10 mouse cellular contexts compared by ENCODE assay signal in the genomic region with DNA sequence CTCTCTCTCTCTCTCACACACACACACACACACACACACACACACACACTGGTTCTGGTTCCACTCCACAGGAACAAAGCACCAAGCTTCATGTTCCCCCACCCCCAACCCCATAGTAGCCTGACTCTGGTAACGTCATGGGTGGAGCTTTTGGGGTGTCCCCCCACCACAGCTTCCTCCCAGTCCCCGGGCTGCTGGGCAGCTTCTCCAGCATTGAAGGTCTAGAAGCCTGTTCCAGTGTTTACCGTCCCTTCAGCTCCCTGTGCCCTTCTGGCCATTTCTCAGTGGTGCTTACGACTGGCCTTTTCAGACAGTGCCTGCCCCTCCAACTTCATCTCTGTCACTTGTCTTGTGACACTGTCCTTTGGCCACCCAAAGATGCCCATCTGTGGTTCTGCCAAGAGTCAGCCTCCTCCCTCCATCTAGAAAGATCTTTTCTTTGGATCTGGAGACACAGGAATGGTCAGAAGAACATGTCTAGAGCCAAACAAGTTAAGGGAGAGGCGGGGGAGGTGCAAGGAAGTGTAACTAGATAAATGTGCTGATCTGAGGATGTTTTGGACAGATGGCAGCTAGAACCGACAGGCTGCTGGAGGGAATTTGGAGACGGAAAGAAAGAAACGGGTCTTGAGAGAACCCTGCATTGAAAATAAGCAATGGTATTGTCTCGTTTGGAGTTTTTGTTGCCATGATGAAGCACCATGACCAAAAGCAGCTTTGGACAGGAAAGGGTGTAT. TPM values are rescaled to one million over a fixed set of nuclear protein-coding genes. Genes with fewer than 3 reads are reported as not detected.
DNase-seq lines count a peak whose midpoint lies in the region; ATAC-seq lines count a peak whose summit lies in the region.
"Had no signal": no experiment of that assay in that cellular context is flagged by ENCODE, and none has a peak within 500 bp of the region (broad histone marks: within the 10 kb centered on the region; RNA-seq: fewer than 3 reads in every experiment).

No protein-coding gene starts in this region.

- WGBS in midbrain, embryonic 10.5 days, result 71% methylated on average over 9 of the region's 9 CpGs
- WGBS in midbrain, embryonic 14.5 days, result 67% methylated on average over 9 of the region's 9 CpGs
- 79% methylated on average over 9 of the region's 9 CpGs for WGBS in forebrain, embryonic 14.5 days

- H3K4me3 ChIP-seq in midbrain, embryonic 10.5 days, result no peak overlapping the region
- no peak overlapping the region for H3K4me3 ChIP-seq in midbrain, embryonic 14.5 days (replicated peaks; ENCODE audit: low read depth, low read length)
- no peak overlapping the region for H3K4me3 ChIP-seq in forebrain, embryonic 14.5 days (ENCODE audit: low read depth, low read length)

- no peak for ATAC-seq in midbrain, embryonic 14.5 days (ENCODE audit: low FRiP score, low TSS enrichment)
- no peak for ATAC-seq in forebrain, embryonic 14.5 days

- peaks cover 14% of the 10 kb centered on the region for H3K9me3 ChIP-seq in midbrain, embryonic 10.5 days (replicated peaks)
- H3K9me3 ChIP-seq in midbrain, embryonic 14.5 days (ENCODE audit: control insufficient read depth, low read length), result peaks cover 4% of the 10 kb centered on the region; the same call in 1 of the 2 replicates
- peaks cover 4% of the 10 kb centered on the region; the same call in 1 of the 2 replicates for H3K9me3 ChIP-seq in forebrain, embryonic 14.5 days (replicated peaks; ENCODE audit: control insufficient read depth, low read length)

- H3K4me2 ChIP-seq in midbrain, embryonic 14.5 days (ENCODE audit: low read length), result no peak overlapping the region; the same call in 1 of the 2 replicates
- H3K4me2 ChIP-seq in forebrain, embryonic 14.5 days (ENCODE audit: low read length), result peak overlapping the region; percentile 7; the same call in 1 of the 2 replicates

- no peak overlapping the region; the same call in 1 of the 2 replicates for H3K9ac ChIP-seq in midbrain, embryonic 14.5 days (replicated peaks; ENCODE audit: low read length)
- H3K9ac ChIP-seq in forebrain, embryonic 14.5 days (ENCODE audit: low read length), result no peak overlapping the region
- H3K9ac ChIP-seq: liver, embryonic 14.5 days had no signal

- peaks cover 20% of the 10 kb centered on the region for H3K36me3 ChIP-seq in midbrain, embryonic 10.5 days
- H3K36me3 ChIP-seq in midbrain, embryonic 14.5 days (ENCODE audit: control insufficient read depth, insufficient read depth, low read length), result peaks cover 38% of the 10 kb centered on the region
- peaks cover 26% of the 10 kb centered on the region for H3K36me3 ChIP-seq in forebrain, embryonic 14.5 days (ENCODE audit: control insufficient read depth, insufficient read depth, low read length)

- DNase-seq in midbrain, embryonic 10.5 days (ENCODE audit: low spot score), result no peak
- DNase-seq in midbrain, embryonic 14.5 days, result no peak
- DNase-seq in forebrain, embryonic 14.5 days (ENCODE audit: low spot score), result peak; percentile 36
- peak; percentile 7 for DNase-seq in lung, postnatal 14 days
- DNase-seq in thymus, postnatal 0 days (ENCODE audit: low spot score), result peak; percentile 57
- no peak for DNase-seq in adrenal gland, adult 2 months
- no peak for DNase-seq in testis, postnatal 14 days (ENCODE audit: low spot score)

- peak overlapping the region; percentile 86 for H3K27ac ChIP-seq in midbrain, embryonic 10.5 days (replicated peaks)
- no peak overlapping the region for H3K27ac ChIP-seq in midbrain, embryonic 14.5 days (replicated peaks; ENCODE audit: low read depth, low read length)
- peak overlapping the region; percentile 15; the same call in 1 of the 2 replicates for H3K27ac ChIP-seq in forebrain, embryonic 14.5 days (ENCODE audit: low read depth, low read length)
- H3K27ac ChIP-seq: liver, embryonic 14.5 days had no signal

- no peaks in the 10 kb centered on the region for H3K27me3 ChIP-seq in midbrain, embryonic 10.5 days (ENCODE audit: low read depth, poor library complexity, severe bottlenecking)
- H3K27me3 ChIP-seq in midbrain, embryonic 14.5 days (ENCODE audit: control insufficient read depth, insufficient read depth, low read length), result no peaks in the 10 kb centered on the region
- no peaks in the 10 kb centered on the region for H3K27me3 ChIP-seq in forebrain, embryonic 14.5 days (replicated peaks; ENCODE audit: control insufficient read depth, insufficient read depth, low read length)

- peaks cover 49% of the 10 kb centered on the region for H3K4me1 ChIP-seq in midbrain, embryonic 10.5 days
- peaks cover 68% of the 10 kb centered on the region for H3K4me1 ChIP-seq in midbrain, embryonic 14.5 days (ENCODE audit: control insufficient read depth, insufficient read depth, low read length)
- peaks cover 45% of the 10 kb centered on the region for H3K4me1 ChIP-seq in forebrain, embryonic 14.5 days (ENCODE audit: control insufficient read depth, insufficient read depth, low read length)

RNA-seq across cellular contexts. Expression of gene Nsg2, which starts 11.8 kb away (rescaled TPM):
- 25.7 and 51.3 TPM in 2 replicates for polyA plus RNA-seq in midbrain, embryonic 10.5 days (2016; fragmentation: Nextera tagmentation; extraction: Ambion mirVana)
- 209 and 548 TPM in 2 replicates for polyA plus RNA-seq in midbrain, embryonic 14.5 days (2014; fragmentation: Nextera tagmentation; extraction: Ambion mirVana)
- 304 and 315 TPM in 2 replicates for polyA plus RNA-seq in forebrain, embryonic 14.5 days (2014; fragmentation: Nextera tagmentation; extraction: Ambion mirVana)
- polyA plus RNA-seq in thymus, postnatal 0 days (2015; fragmentation: Nextera tagmentation; extraction: Ambion mirVana), result 129 and 138 TPM in 2 replicates
- total RNA-seq in adrenal gland, adult 2 months (2021), result 10 to 100 TPM; 26.5 to 42.6 TPM
- 10.9 and 15.4 TPM in 2 replicates for polyA plus RNA-seq in adrenal gland, adult 2 months (2012; rRNA removed)

RNA-seq across cellular contexts. Expression of gene 4930524B15Rik, which starts 46.6 kb away (rescaled TPM):
- 0.11 and 0.27 TPM in 2 replicates for polyA plus RNA-seq in midbrain, embryonic 10.5 days (2016; fragmentation: Nextera tagmentation; extraction: Ambion mirVana)
- 0.22 and 0.28 TPM in 2 replicates for polyA plus RNA-seq in midbrain, embryonic 14.5 days (2014; fragmentation: Nextera tagmentation; extraction: Ambion mirVana)
- 0.14 and 0.25 TPM in 2 replicates for polyA plus RNA-seq in forebrain, embryonic 14.5 days (2014; fragmentation: Nextera tagmentation; extraction: Ambion mirVana)
- 0.09 TPM in 1 of 2 replicates, not detected in the other for polyA plus RNA-seq in thymus, postnatal 0 days (2015; fragmentation: Nextera tagmentation; extraction: Ambion mirVana)
- not detected for total RNA-seq in adrenal gland, adult 2 months (2021)
- 0.11 TPM in 1 of 2 replicates, not detected in the other for polyA plus RNA-seq in adrenal gland, adult 2 months (2012; rRNA removed)
- total RNA-seq: layer of hippocampus, adult 18-20 months had no signal
- polyA plus RNA-seq: heart, embryonic 14.5 days; liver, embryonic 14.5 days had no signal

Comparison
In these comparisons a context has a peak if more than half of its experiments do, and no peak if none do; other contexts are left out.
1. DNase-seq: peak in forebrain, embryonic 14.5 days (single experiment), lung, postnatal 14 days (single experiment) and thymus, postnatal 0 days (single experiment); none in midbrain, embryonic 10.5 days (single experiment), midbrain, embryonic 14.5 days (single experiment), adrenal gland, adult 2 months (single experiment) and testis, postnatal 14 days (single experiment).